Mouse (Mus musculus) CD4-positive, CD25-positive, alpha-beta regulatory T cell, adult 9 weeks (primary cell): ENCODE data around the gene Rnf32. TPM values are rescaled to one million over a fixed set of nuclear protein-coding genes. Genes with fewer than 3 reads are reported as not detected.

Experiments
- polyA plus RNA-seq: library from polyadenylated mRNA; unstranded; fragments of 100-300 nt; shearing (Covaris generic); gene quantifications from one replicate; pipeline ENCODE4 v1.2.1, GENCODE M21; 2017

Rnf32 gene
- polyA plus RNA-seq: 6.4 TPM

GRCm38 (mm10) chr5:29195570-29196263 is at the start of gene Rnf32:
TSS of gene Rnf32 (plus strand) at chr5:29195992.

Other genes starting within 250 kb of the Rnf32 start
- gene Lmbr1, start 182.4 kb downstream of the Rnf32 start, polyA plus RNA-seq: 5.2 TPM
- 24.3 TPM for gene Nom1, start 238.7 kb downstream of the Rnf32 start, polyA plus RNA-seq